Mouse (Mus musculus) neural tube, embryonic 13.5 days (tissue): Measurements from ENCODE around the gene Miga2. TPM values are rescaled to one million over a fixed set of nuclear protein-coding genes. Genes with fewer than 3 reads are reported as not detected.

ENCODE experiments used
- ATAC-seq: fragments of 200-750 bp; cut with Nextera tagmentation; 2 replicates; pipeline ENCODE4 v1.8.0; 2017; ENCODE audit warnings: low read depth, mild to moderate bottlenecking, moderate TSS enrichment, moderate library complexity
- H3K27ac ChIP-seq: fragments of 300-500 bp; sonication (generic); replicated peaks from 2 replicates; pipeline ENCODE4 v1.5.1; 2015; ENCODE audit warnings: moderate library complexity, mild to moderate bottlenecking, inconsistent platforms
- H3K27me3 ChIP-seq: fragments of 300-500 bp; sonication (generic); 2 replicates; pipeline ENCODE4 v1.6.1; 2015; ENCODE audit warnings: mild to moderate bottlenecking, inconsistent platforms
- H3K36me3 ChIP-seq: fragments of 300-500 bp; sonication (generic); 2 replicates; pipeline ENCODE4 v1.6.1; 2015; ENCODE audit warnings: mild to moderate bottlenecking, inconsistent platforms
- H3K4me1 ChIP-seq: fragments of 300-500 bp; sonication (generic); replicated peaks from 2 replicates; pipeline ENCODE4 v1.6.1; 2015; ENCODE audit warnings: inconsistent platforms
- H3K4me2 ChIP-seq: fragments of 300-500 bp; sonication (generic); 2 replicates; pipeline ENCODE4 v1.6.1; 2015; ENCODE audit warnings: inconsistent platforms, mild to moderate bottlenecking, moderate library complexity
- H3K4me3 ChIP-seq: fragments of 300-500 bp; sonication (generic); 2 replicates; pipeline ENCODE4 v1.5.1; 2015; ENCODE audit warnings: mild to moderate bottlenecking, inconsistent platforms
- H3K9ac ChIP-seq: fragments of 300-500 bp; sonication (generic); 2 replicates; pipeline ENCODE4 v1.6.1; 2015; ENCODE audit warnings: moderate library complexity, mild to moderate bottlenecking, inconsistent platforms
- H3K9me3 ChIP-seq: fragments of 300-500 bp; sonication (generic); 2 replicates; pipeline ENCODE4 v1.6.1; 2016; ENCODE audit warnings: inconsistent platforms
- WGBS: fragments of 180-500 bp; shearing (Covaris S2); methylation state at CpG from one replicate; pipeline ENCODE4 v1.1.7; 2015; 5-methylcytosine and 5-hydroxymethylcytosine counted together
- polyA plus RNA-seq: library from polyadenylated mRNA; unstranded; fragments of >200 nt; fragmentation: Nextera tagmentation; extraction: Ambion mirVana; gene quantifications from 2 replicates; pipeline ENCODE4 v1.2.1, GENCODE M21; 2015

Gene Miga2
- polyA plus RNA-seq, result 26.0 and 26.3 TPM in 2 replicates

- WGBS, result under 1% methylated on average over 54 of the region's 54 CpGs
- Histone ChIP-seq H3K4me1 (peaks cover 32% of the 10 kb centered on the region), H3K9me3 (no peaks in the 10 kb centered on the region), H3K4me2 (peak within 1 kb of the TSS; percentile 98), H3K4me3 (peak within 1 kb of the TSS; percentile 69), H3K27ac (peak within 1 kb of the TSS; percentile 84), H3K36me3 (peaks cover 21% of the 10 kb centered on the region), H3K27me3 (no peaks in the 10 kb centered on the region), H3K9ac (peak within 1 kb of the TSS; percentile 89)
- peak; percentile 98 for ATAC-seq
Measured at GRCm38 (mm10) chr2:30363773-30364650, at the start of gene Miga2. Gene Miga2 (plus strand): TSS chr2:30364233.

- 94% methylated on average over 4 of the region's 4 CpGs for WGBS
- no peaks in the 10 kb centered on the region for H3K9me3 ChIP-seq
- H3K4me1 ChIP-seq, result no peaks in the 10 kb centered on the region
- no peak overlapping the region for H3K4me3 ChIP-seq
- H3K27me3 ChIP-seq, result no peaks in the 10 kb centered on the region
- no peak overlapping the region for H3K9ac ChIP-seq
- no peak overlapping the region for H3K27ac ChIP-seq
- H3K4me2 ChIP-seq, result no peak overlapping the region
- no peak for ATAC-seq
- peaks cover 97% of the 10 kb centered on the region for H3K36me3 ChIP-seq
Measured at GRCm38 (mm10) chr2:30316136-30316535, 47.9 kb upstream of the Miga2 start.

- Histone ChIP-seq H3K9me3 (no peaks in the 10 kb centered on the region), H3K9ac (no peak overlapping the region), H3K27ac (no peak overlapping the region), H3K27me3 (no peaks in the 10 kb centered on the region), H3K4me3 (no peak overlapping the region), H3K4me2 (no peak overlapping the region), H3K36me3 (peaks cover 99% of the 10 kb centered on the region), H3K4me1 (no peaks in the 10 kb centered on the region)
- WGBS, result 97% methylated on average over 5 of the region's 5 CpGs
- no peak for ATAC-seq
Measured at GRCm38 (mm10) chr2:30316955-30317354, 47.1 kb upstream of the Miga2 start.

GRCm38 (mm10) chr2:30319260-30319659, 44.8 kb upstream of the Miga2 start:
- ATAC-seq, result no peak
- Histone ChIP-seq H3K27ac (no peak overlapping the region), H3K4me1 (no peaks in the 10 kb centered on the region), H3K9ac (no peak overlapping the region), H3K27me3 (no peaks in the 10 kb centered on the region), H3K4me3 (no peak overlapping the region), H3K9me3 (no peaks in the 10 kb centered on the region), H3K4me2 (no peak overlapping the region), H3K36me3 (peaks cover 99% of the 10 kb centered on the region)
- 88% methylated on average over 4 of the region's 4 CpGs for WGBS

GRCm38 (mm10) chr2:30323111-30323510, 40.9 kb upstream of the Miga2 start:
- Histone ChIP-seq H3K36me3 (peaks cover 99% of the 10 kb centered on the region), H3K4me3 (no peak overlapping the region), H3K9ac (no peak overlapping the region), H3K9me3 (no peaks in the 10 kb centered on the region), H3K27me3 (no peaks in the 10 kb centered on the region), H3K27ac (no peak overlapping the region), H3K4me1 (no peaks in the 10 kb centered on the region), H3K4me2 (no peak overlapping the region)
- 88% methylated on average over 7 of the region's 7 CpGs for WGBS
- no peak for ATAC-seq

- no peak overlapping the region for H3K4me3 ChIP-seq
- no peaks in the 10 kb centered on the region for H3K27me3 ChIP-seq
- WGBS, result 95% methylated on average over 5 of the region's 5 CpGs
- H3K27ac ChIP-seq, result no peak overlapping the region
- H3K9me3 ChIP-seq, result no peaks in the 10 kb centered on the region
- no peak for ATAC-seq
- no peak overlapping the region for H3K4me2 ChIP-seq
- no peaks in the 10 kb centered on the region for H3K4me1 ChIP-seq
- H3K36me3 ChIP-seq, result peaks cover 99% of the 10 kb centered on the region
- no peak overlapping the region for H3K9ac ChIP-seq
Measured at GRCm38 (mm10) chr2:30325296-30325695, 38.7 kb upstream of the Miga2 start.

- WGBS, result 96% methylated on average over 7 of the region's 7 CpGs
- Histone ChIP-seq H3K4me1 (no peaks in the 10 kb centered on the region), H3K4me3 (no peak overlapping the region), H3K27ac (no peak overlapping the region), H3K27me3 (no peaks in the 10 kb centered on the region), H3K4me2 (no peak overlapping the region), H3K9me3 (no peaks in the 10 kb centered on the region), H3K36me3 (peaks cover 99% of the 10 kb centered on the region), H3K9ac (no peak overlapping the region)
- no peak for ATAC-seq
Measured at GRCm38 (mm10) chr2:30327276-30327675, 36.8 kb upstream of the Miga2 start.

- no peak overlapping the region for H3K9ac ChIP-seq
- 85% methylated on average over 3 of the region's 3 CpGs for WGBS
- no peak overlapping the region for H3K4me2 ChIP-seq
- no peaks in the 10 kb centered on the region for H3K4me1 ChIP-seq
- peaks cover 99% of the 10 kb centered on the region for H3K36me3 ChIP-seq
- no peaks in the 10 kb centered on the region for H3K9me3 ChIP-seq
- H3K27ac ChIP-seq, result no peak overlapping the region
- no peak overlapping the region for H3K4me3 ChIP-seq
- ATAC-seq, result no peak
- H3K27me3 ChIP-seq, result no peaks in the 10 kb centered on the region
Measured at GRCm38 (mm10) chr2:30328791-30329190, 35.2 kb upstream of the Miga2 start.

- WGBS, result 88% methylated on average over 2 of the region's 2 CpGs
- Histone ChIP-seq H3K9ac (no peak overlapping the region), H3K9me3 (no peaks in the 10 kb centered on the region), H3K27me3 (no peaks in the 10 kb centered on the region), H3K4me1 (no peaks in the 10 kb centered on the region), H3K36me3 (peaks cover 97% of the 10 kb centered on the region), H3K4me3 (no peak overlapping the region), H3K27ac (no peak overlapping the region), H3K4me2 (no peak overlapping the region)
- ATAC-seq, result no peak
Measured at GRCm38 (mm10) chr2:30335324-30335723, 28.7 kb upstream of the Miga2 start.

GRCm38 (mm10) chr2:30336174-30336915, 27.7 kb upstream of the Miga2 start:
- 82% methylated on average over 16 of the region's 16 CpGs for WGBS

GRCm38 (mm10) chr2:30337179-30337578, 26.9 kb upstream of the Miga2 start:
- H3K4me2 ChIP-seq, result no peak overlapping the region
- no peak overlapping the region for H3K27ac ChIP-seq
- H3K36me3 ChIP-seq, result peaks cover 97% of the 10 kb centered on the region
- WGBS, result 89% methylated on average over 12 of the region's 12 CpGs
- no peaks in the 10 kb centered on the region for H3K27me3 ChIP-seq
- no peak for ATAC-seq
- H3K9ac ChIP-seq, result no peak overlapping the region
- H3K9me3 ChIP-seq, result no peaks in the 10 kb centered on the region
- H3K4me1 ChIP-seq, result no peaks in the 10 kb centered on the region
- H3K4me3 ChIP-seq, result no peak overlapping the region

More at GRCm38 (mm10) chr2:30336174-30336915, 27.7 kb upstream of the Miga2 start:
- Histone ChIP-seq H3K36me3 (peaks cover 97% of the 10 kb centered on the region), H3K4me3 (no peak overlapping the region), H3K9me3 (no peaks in the 10 kb centered on the region), H3K27ac (no peak overlapping the region), H3K9ac (no peak overlapping the region), H3K4me1 (no peaks in the 10 kb centered on the region), H3K4me2 (no peak overlapping the region), H3K27me3 (no peaks in the 10 kb centered on the region)
- ATAC-seq, result no peak

- no peak overlapping the region for H3K4me3 ChIP-seq
- no peaks in the 10 kb centered on the region for H3K27me3 ChIP-seq
- 95% methylated on average over 3 of the region's 3 CpGs for WGBS
- H3K4me2 ChIP-seq, result no peak overlapping the region
- H3K36me3 ChIP-seq, result peaks cover 97% of the 10 kb centered on the region
- H3K9ac ChIP-seq, result no peak overlapping the region
- no peaks in the 10 kb centered on the region for H3K9me3 ChIP-seq
- no peak overlapping the region for H3K27ac ChIP-seq
- no peak for ATAC-seq
- no peaks in the 10 kb centered on the region for H3K4me1 ChIP-seq
Measured at GRCm38 (mm10) chr2:30342061-30342460, 22.0 kb upstream of the Miga2 start.
